Mouse (Mus musculus): ENCODE measurements around the gene Pramef17.
"Not testable (repeated sequence)": the region's sequence is repeated elsewhere in the genome, so short reads cannot be mapped to it uniquely, and the experiment has no call there.

Pramef17 gene

DNA sequence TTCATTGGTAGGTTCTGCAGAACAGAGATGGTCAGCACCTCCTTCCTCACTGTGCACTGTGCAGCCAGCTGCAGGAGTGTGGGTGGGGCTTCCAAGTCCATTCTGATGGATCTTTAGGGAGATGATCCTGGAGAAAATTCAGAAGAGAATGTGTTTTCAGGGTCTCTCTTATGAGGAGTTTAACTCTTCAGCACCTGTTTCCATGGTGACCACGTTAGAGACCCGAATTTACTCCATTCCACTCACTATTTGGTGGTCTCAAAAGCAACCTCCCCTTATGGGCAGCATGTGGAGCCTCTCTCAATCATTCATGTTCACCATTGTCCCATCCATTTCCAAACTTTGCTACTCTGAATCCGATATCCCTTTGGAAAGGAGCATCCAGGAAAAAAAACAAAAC lies at the start of gene Pramef17:
Pramef17 (minus strand) TSS at position 101 of the 400 bp plus-strand sequence.
- not testable (repeated sequence) for DNase-seq (ENCODE audit: low read depth, low spot score)

DNA sequence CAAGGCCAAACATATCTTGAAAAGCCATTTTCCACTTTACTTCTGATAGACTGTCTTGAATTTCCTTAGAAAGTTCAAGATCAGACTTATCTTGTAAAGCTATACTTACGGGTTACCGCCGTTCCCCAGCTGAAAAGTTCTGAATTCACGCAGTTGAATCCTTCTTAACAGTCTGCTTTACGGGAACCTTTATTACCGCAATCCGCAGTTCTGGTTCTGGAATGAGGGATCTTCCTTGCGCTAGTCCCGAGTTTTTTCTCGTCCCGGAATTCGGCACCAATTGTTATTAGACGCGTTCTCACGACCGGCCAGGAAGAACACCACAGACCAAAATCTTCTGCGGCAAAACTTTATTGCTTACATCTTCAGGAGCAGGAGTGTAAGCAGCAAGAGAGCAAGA lies 6.0 kb downstream of the Pramef17 start:
- not testable (repeated sequence) for DNase-seq (ENCODE audit: low read depth, low spot score)

DNA sequence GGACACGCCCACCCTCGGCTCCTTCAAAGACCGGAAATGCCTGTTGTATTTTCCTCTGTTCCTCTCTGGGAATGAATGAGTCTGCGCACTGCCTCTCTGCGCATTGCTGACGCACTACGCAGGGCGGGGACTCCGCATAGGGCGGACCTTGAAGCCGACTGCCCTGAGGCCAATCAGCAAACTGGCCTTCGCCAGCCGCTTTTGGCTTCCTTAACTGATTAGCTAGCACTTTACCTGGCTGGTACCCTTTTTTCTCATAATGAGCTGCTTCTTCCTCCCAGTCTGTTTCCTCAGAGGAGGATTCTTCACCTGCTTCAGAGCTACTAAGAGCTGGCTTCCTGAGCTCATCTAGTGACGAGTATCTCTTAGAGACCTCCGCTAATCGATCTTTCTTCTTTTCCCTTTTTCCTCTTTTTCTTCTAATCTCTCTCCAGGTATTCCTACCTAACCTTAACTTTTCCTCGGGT lies 6.7 kb downstream of the Pramef17 start:
- DNase-seq (ENCODE audit: low read depth, low spot score), result not testable (repeated sequence)

DNA sequence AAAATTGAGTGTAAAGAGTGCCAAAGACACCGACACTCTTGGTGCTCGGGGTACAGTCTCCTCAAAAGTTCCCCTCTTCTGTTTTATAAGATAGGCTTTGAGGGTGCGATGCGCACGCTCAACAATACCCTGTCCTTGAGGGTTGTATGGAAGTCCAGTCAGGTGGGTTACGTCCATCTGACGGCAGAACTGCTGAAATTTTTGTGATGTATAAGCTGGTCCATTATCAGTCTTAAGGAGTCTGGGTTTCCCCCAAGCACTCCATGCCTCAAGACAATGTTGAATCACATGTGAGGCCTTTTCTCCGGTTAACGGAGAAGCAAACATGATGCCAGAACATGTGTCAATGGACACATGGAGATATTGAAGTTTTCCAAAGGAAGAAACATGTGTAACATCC lies 8.4 kb downstream of the Pramef17 start:
- DNase-seq (ENCODE audit: low read depth, low spot score), result not testable (repeated sequence)

DNA sequence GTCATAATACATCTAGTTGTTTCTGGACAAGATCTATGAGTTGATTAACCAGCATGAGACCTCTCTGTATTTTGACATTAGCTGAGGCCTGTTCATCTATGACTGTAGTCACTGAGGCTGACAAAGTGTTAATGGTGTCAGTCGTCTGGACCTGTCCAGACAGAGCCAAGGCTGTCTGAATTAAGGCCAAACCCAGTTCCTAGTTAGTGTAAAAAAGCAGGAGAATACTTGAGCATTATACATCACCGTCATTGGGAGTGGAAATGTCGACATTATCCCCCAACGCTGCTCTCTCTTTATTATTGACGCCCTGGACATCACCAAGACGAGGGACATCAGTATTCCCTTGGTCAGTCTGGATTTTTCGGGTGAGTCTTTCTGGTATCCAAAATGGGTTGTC lies 9.0 kb downstream of the Pramef17 start:
- DNase-seq (ENCODE audit: low read depth, low spot score), result not testable (repeated sequence)

DNA sequence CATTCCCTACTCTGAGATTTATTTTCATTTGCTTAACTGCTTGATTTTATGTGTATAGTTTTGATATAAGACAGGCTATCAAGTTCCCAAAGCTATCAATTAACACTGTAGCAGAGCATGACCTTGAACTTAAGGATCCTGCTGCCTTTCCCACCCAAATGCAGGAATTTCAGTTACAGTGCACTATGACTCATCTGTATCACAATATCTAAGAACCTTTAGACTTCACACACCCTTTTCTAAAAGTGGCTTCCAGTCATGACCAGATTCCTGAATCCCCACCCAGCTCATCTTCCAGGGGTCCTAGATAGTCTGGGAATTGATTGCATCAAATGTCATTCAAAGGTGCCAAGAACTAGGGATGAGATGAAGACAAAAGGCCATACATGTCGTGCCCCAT lies 10.7 kb downstream of the Pramef17 start:
- DNase-seq (ENCODE audit: low read depth, low spot score), result not testable (repeated sequence)

DNA sequence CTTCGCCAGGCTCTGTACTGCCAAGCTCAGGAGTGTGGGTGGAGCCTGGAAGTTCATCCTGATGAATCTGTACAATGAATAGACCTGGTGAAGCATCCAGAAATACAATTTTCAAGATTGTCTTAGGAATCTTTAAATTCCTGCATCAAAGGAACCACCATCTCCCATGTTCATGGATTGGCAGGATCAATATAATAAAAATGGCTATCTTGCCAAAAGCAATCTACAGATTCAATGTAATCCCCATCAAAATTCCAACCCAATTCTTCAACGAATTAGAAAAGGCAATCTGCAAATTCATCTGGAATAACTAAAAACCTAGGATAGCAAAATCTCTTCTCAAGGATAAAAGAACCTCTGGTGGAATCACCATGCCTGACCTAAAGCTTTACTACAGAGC lies 27.3 kb downstream of the Pramef17 start, which contains the start of gene Gm13101:
Gm13101 (minus strand) TSS at position 101 of the 400 bp plus-strand sequence.
- DNase-seq (ENCODE audit: low read depth, low spot score), result not testable (repeated sequence)

DNA sequence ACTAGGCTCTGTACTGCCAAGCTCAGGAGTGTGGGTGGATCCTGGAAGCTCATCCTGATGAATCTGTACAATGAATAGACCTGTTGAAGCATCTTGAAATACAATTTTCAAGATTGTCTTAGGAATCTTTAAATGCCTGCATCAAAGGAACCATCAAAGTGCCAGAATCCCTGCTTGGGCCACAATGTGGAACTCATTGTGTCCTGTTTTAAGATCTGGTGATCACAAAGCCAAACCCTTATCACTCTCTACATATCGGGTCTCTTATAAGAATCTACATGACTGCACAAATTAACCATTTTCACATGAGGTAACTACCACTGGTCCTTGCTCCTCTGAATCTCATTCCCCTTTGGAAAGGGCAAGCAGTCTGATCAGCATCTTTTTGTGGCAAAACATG lies 43.3 kb downstream of the Pramef17 start, which contains the start of gene Pramef25:
Pramef25 (minus strand) TSS at position 101 of the 400 bp plus-strand sequence.
- DNase-seq (ENCODE audit: low read depth, low spot score), result not testable (repeated sequence)
